Mouse (Mus musculus) ES-Bruce4 (cell line): ENCODE results near the gene Crot. TPM values are rescaled to one million over a fixed set of nuclear protein-coding genes. Genes with fewer than 3 reads are reported as not detected.
A peak's percentile ranks its signal among the peaks of the same experiment; 100 is the strongest.

Experiments used
- H3K27ac ChIP-seq: 2 replicates; pipeline ENCODE4 v1.5.1; 2012; ENCODE audit warnings: low read length, inconsistent platforms; ENCODE audit not compliant: insufficient read depth
- H3K27me3 ChIP-seq: 2 replicates; pipeline ENCODE4 v1.6.1; 2012; ENCODE audit warnings: mild to moderate bottlenecking, low read length, inconsistent platforms; ENCODE audit not compliant: control insufficient read depth, poor library complexity, insufficient read depth, severe bottlenecking
- H3K36me3 ChIP-seq: 2 replicates; pipeline ENCODE4 v1.6.1; 2012; ENCODE audit warnings: inconsistent platforms, mild to moderate bottlenecking, low read length, moderate library complexity; ENCODE audit not compliant: control insufficient read depth, poor library complexity, insufficient read depth, severe bottlenecking
- H3K4me1 ChIP-seq: one replicate; pipeline ENCODE4 v1.8.1; 2011; ENCODE audit warnings: low read length; ENCODE audit not compliant: control insufficient read depth, insufficient read depth
- H3K4me3 ChIP-seq: 2 replicates; pipeline ENCODE4 v1.5.1; 2011; ENCODE audit warnings: low read depth, mild to moderate bottlenecking, low read length
- H3K9ac ChIP-seq: 2 replicates; pipeline ENCODE4 v1.6.1; 2012; ENCODE audit warnings: low read depth, mild to moderate bottlenecking, inconsistent platforms; ENCODE audit not compliant: poor library complexity, severe bottlenecking
- H3K9me3 ChIP-seq: replicated peaks from 2 replicates; pipeline ENCODE4 v1.6.1; 2012; ENCODE audit warnings: mild to moderate bottlenecking, low read length, inconsistent platforms; ENCODE audit not compliant: control insufficient read depth, poor library complexity, insufficient read depth, severe bottlenecking
- CTCF ChIP-seq: IDR thresholded peaks from one replicate; pipeline ENCODE4 v1.8.1; 2011; ENCODE audit warnings: low read depth, low read length
- EP300 ChIP-seq: IDR thresholded peaks from 2 replicates; pipeline ENCODE4 v1.6.1; 2011; ENCODE audit warnings: low read depth, low read length; ENCODE audit not compliant: insufficient read depth
- POLR2A ChIP-seq: IDR thresholded peaks from one replicate; pipeline ENCODE4 v1.8.1; 2011; ENCODE audit warnings: low read length; ENCODE audit not compliant: insufficient read depth
- polyA plus RNA-seq: library from polyadenylated mRNA; stranded (reverse); fragments of >200 nt; gene quantifications from 2 replicates; pipeline ENCODE4 v1.2.4, GENCODE M21; 2011; ENCODE audit warnings: low read depth; ENCODE audit not compliant: missing spikeins, insufficient read depth, insufficient read length

Gene Crot
- polyA plus RNA-seq, result 32.0 and 34.8 TPM in 2 replicates

- H3K4me3 ChIP-seq, result peak within 1 kb of the TSS; percentile 96
- TF ChIP-seq CTCF (no peak), POLR2A (peak; percentile 72), EP300 (no peak)
- H3K9ac ChIP-seq, result peak within 1 kb of the TSS; percentile 66
- H3K27me3 ChIP-seq, result no peaks in the 10 kb centered on the region
- no peaks in the 10 kb centered on the region for H3K9me3 ChIP-seq
- H3K4me1 ChIP-seq, result no peaks in the 10 kb centered on the region
- H3K27ac ChIP-seq, result no peak within 1 kb of the TSS
- H3K36me3 ChIP-seq, result no peaks in the 10 kb centered on the region
These were observed at the start of gene Crot for GRCm38 (mm10) chr5:8996686-8997512. Gene Crot, minus strand, starts transcription at chr5:8997324.

- Histone ChIP-seq H3K9ac (no peak overlapping the region), H3K27ac (no peak overlapping the region), H3K4me3 (no peak overlapping the region), H3K27me3 (no peaks in the 10 kb centered on the region; the same call in 1 of the 2 replicates), H3K4me1 (no peaks in the 10 kb centered on the region), H3K36me3 (no peaks in the 10 kb centered on the region), H3K9me3 (no peaks in the 10 kb centered on the region)
- TF ChIP-seq EP300, result no peak
- TF ChIP-seq POLR2A, result no peak
- no peak for TF ChIP-seq CTCF
These were observed 48.8 kb upstream of the Crot start for GRCm38 (mm10) chr5:9045904-9046303.

GRCm38 (mm10) chr5:9044821-9045220 is 47.7 kb upstream of the Crot start:
- no peaks in the 10 kb centered on the region for H3K4me1 ChIP-seq
- no peaks in the 10 kb centered on the region for H3K36me3 ChIP-seq
- no peak overlapping the region for H3K4me3 ChIP-seq
- H3K9me3 ChIP-seq, result no peaks in the 10 kb centered on the region
- no peaks in the 10 kb centered on the region; the same call in 1 of the 2 replicates for H3K27me3 ChIP-seq
- no peak overlapping the region for H3K9ac ChIP-seq
- H3K27ac ChIP-seq, result no peak overlapping the region
- TF ChIP-seq CTCF (no peak), POLR2A (no peak)

GRCm38 (mm10) chr5:9043582-9044267 is 46.6 kb upstream of the Crot start:
- TF ChIP-seq POLR2A, result no peak
- TF ChIP-seq EP300, result no peak
- TF ChIP-seq CTCF, result no peak
- H3K27ac ChIP-seq, result no peak overlapping the region

GRCm38 (mm10) chr5:9042721-9043416 is 45.7 kb upstream of the Crot start:
- H3K36me3 ChIP-seq, result no peaks in the 10 kb centered on the region
- no peak overlapping the region for H3K27ac ChIP-seq
- no peak overlapping the region for H3K4me3 ChIP-seq
- H3K4me1 ChIP-seq, result no peaks in the 10 kb centered on the region
- no peak overlapping the region for H3K9ac ChIP-seq
- no peaks in the 10 kb centered on the region; the same call in 1 of the 2 replicates for H3K27me3 ChIP-seq
- no peak for TF ChIP-seq POLR2A
- H3K9me3 ChIP-seq, result no peaks in the 10 kb centered on the region

More at GRCm38 (mm10) chr5:9043582-9044267, 46.6 kb upstream of the Crot start:
- H3K9ac ChIP-seq, result no peak overlapping the region
- no peaks in the 10 kb centered on the region; the same call in 1 of the 2 replicates for H3K27me3 ChIP-seq
- no peaks in the 10 kb centered on the region for H3K36me3 ChIP-seq
- no peaks in the 10 kb centered on the region for H3K9me3 ChIP-seq
- H3K4me1 ChIP-seq, result no peaks in the 10 kb centered on the region
- no peak overlapping the region for H3K4me3 ChIP-seq

- no peaks in the 10 kb centered on the region for H3K9me3 ChIP-seq
- H3K4me3 ChIP-seq, result no peak overlapping the region
- no peaks in the 10 kb centered on the region for H3K36me3 ChIP-seq
- H3K27me3 ChIP-seq, result no peaks in the 10 kb centered on the region; the same call in 1 of the 2 replicates
- no peak overlapping the region for H3K27ac ChIP-seq
- TF ChIP-seq EP300 (no peak), POLR2A (no peak), CTCF (no peak)
- no peaks in the 10 kb centered on the region for H3K4me1 ChIP-seq
- H3K9ac ChIP-seq, result no peak overlapping the region
These were observed 43.6 kb upstream of the Crot start for GRCm38 (mm10) chr5:9040665-9041215.
